Mouse (Mus musculus) CH12.LX (cell line): Measurements from ENCODE around the gene Pfdn6. TPM values are rescaled to one million over a fixed set of nuclear protein-coding genes. Genes with fewer than 3 reads are reported as not detected.

Experiments
- DNase-seq: peaks from one replicate; pipeline ENCODE4 v3.0.0-alpha.2; 2013; ENCODE audit errors: extremely low read depth
- H3K27ac ChIP-seq: 2 replicates; pipeline ENCODE4 v1.5.1; 2012; ENCODE audit warnings: low read depth, mild to moderate bottlenecking, control low read depth, moderate library complexity; ENCODE audit not compliant: insufficient read depth
- H3K27me3 ChIP-seq: replicated peaks from 2 replicates; pipeline ENCODE3; 2012; ENCODE audit warnings: inconsistent platforms
- H3K36me3 ChIP-seq, 2 experiments: replicated peaks in 1 of 2; 2 replicates each; pipeline versions ENCODE3 to v1.6.1; 2012; ENCODE audit warnings: inconsistent platforms in 1 of 2, low read length in 1 of 2, mild to moderate bottlenecking in 1 of 2, mixed read lengths in 1 of 2, moderate library complexity in 1 of 2; ENCODE audit not compliant: control insufficient read depth in 1 of 2, insufficient read depth in 1 of 2
- H3K4me1 ChIP-seq, 2 experiments: 2 replicates each; pipeline ENCODE4 v1.6.1; 2012; ENCODE audit warnings: inconsistent platforms in 1 of 2, moderate library complexity in 1 of 2; ENCODE audit not compliant: insufficient read depth in 2 of 2, control insufficient read depth in 1 of 2
- H3K4me2 ChIP-seq: 2 replicates; pipeline ENCODE4 v1.6.1; 2012; ENCODE audit warnings: low read depth, mild to moderate bottlenecking, control low read depth; ENCODE audit not compliant: poor library complexity, insufficient read depth, severe bottlenecking
- H3K4me3 ChIP-seq, 3 experiments: fragments of 150-350 bp in 1 of 3; sonication (generic) in 1 of 3; replicated peaks in 1 of 3; 2 replicates each; pipeline versions ENCODE3 to v1.5.1; 2011 to 2012; ENCODE audit warnings: low read depth in 2 of 3, low read length in 2 of 3, mild to moderate bottlenecking in 2 of 3, moderate library complexity in 2 of 3, control low read depth in 1 of 3, improper control_type of control experiment in 1 of 3, inconsistent platforms in 1 of 3, mixed read lengths in 1 of 3; ENCODE audit not compliant: poor library complexity in 1 of 3
- H3K79me2 ChIP-seq: replicated peaks from 2 replicates; pipeline ENCODE4 v1.6.1; 2012; ENCODE audit warnings: mild to moderate bottlenecking, moderate library complexity; ENCODE audit not compliant: control insufficient read depth, poor library complexity, insufficient read depth, severe bottlenecking; ENCODE audit errors: extremely low read depth
- H3K9ac ChIP-seq: 2 replicates; pipeline ENCODE4 v1.6.1; 2012; ENCODE audit warnings: low read depth, mild to moderate bottlenecking, control low read depth, moderate library complexity; ENCODE audit not compliant: insufficient read depth
- H3K9me3 ChIP-seq: replicated peaks from 2 replicates; pipeline ENCODE3; 2012; ENCODE audit warnings: low read length, inconsistent platforms, mixed read lengths
- BHLHE40 ChIP-seq: IDR thresholded peaks from 2 replicates; pipeline ENCODE4 v1.6.1; 2011; ENCODE audit warnings: mild to moderate bottlenecking, low read depth, low read length, improper control_type of control experiment
- CTCF ChIP-seq, 2 experiments: IDR thresholded peaks in 1 of 2; conservative IDR thresholded peaks in 1 of 2; 2 replicates each; pipeline ENCODE4 v1.5.1; 2011 to 2012; ENCODE audit warnings: low read depth in 2 of 2, low read length in 2 of 2, improper control_type of control experiment in 1 of 2, inconsistent platforms in 1 of 2, mild to moderate bottlenecking in 1 of 2, moderate library complexity in 1 of 2
- ELF1 ChIP-seq: IDR thresholded peaks from 2 replicates; pipeline ENCODE4 v1.6.1; 2014; ENCODE audit warnings: low read depth, mild to moderate bottlenecking, inconsistent platforms, low read length, improper control_type of control experiment
- ETS1 ChIP-seq: conservative IDR thresholded peaks from 2 replicates; pipeline ENCODE4 v1.6.1; 2012; ENCODE audit warnings: low read depth, mild to moderate bottlenecking, inconsistent platforms, low read length, improper control_type of control experiment, moderate library complexity
- IRF4 ChIP-seq: IDR thresholded peaks from 2 replicates; pipeline ENCODE4 v1.6.1; 2014; ENCODE audit warnings: low read depth, mild to moderate bottlenecking, inconsistent platforms, low read length, improper control_type of control experiment
- JUND ChIP-seq: conservative IDR thresholded peaks from 2 replicates; pipeline ENCODE4 v1.6.1; 2011; ENCODE audit warnings: low read depth, low read length, improper control_type of control experiment
- MAFK ChIP-seq: IDR thresholded peaks from 2 replicates; pipeline ENCODE4 v1.6.1; 2011; ENCODE audit warnings: low read length, improper control_type of control experiment; ENCODE audit not compliant: insufficient replicate concordance
- MEF2A ChIP-seq: IDR thresholded peaks from 2 replicates; pipeline ENCODE4 v1.6.1; 2014; ENCODE audit warnings: low read depth, mild to moderate bottlenecking, inconsistent platforms, low read length, improper control_type of control experiment, borderline replicate concordance
- MYC ChIP-seq: IDR thresholded peaks from 2 replicates; pipeline ENCODE4 v1.6.1; 2011; ENCODE audit warnings: low read depth, mild to moderate bottlenecking, improper control_type of control experiment, low read length
- NELFE ChIP-seq: IDR thresholded peaks from 2 replicates; pipeline ENCODE4 v1.6.1; 2011; ENCODE audit warnings: low read depth, low read length, improper control_type of control experiment
- POLR2AphosphoS2 ChIP-seq: IDR thresholded peaks from 2 replicates; pipeline ENCODE4 v1.6.1; 2011; ENCODE audit warnings: low read depth, low read length, improper control_type of control experiment
- RCOR1 ChIP-seq: conservative IDR thresholded peaks from 2 replicates; pipeline ENCODE4 v1.6.1; 2012; ENCODE audit warnings: low read depth, mild to moderate bottlenecking, inconsistent platforms, low read length, improper control_type of control experiment
- SIN3A ChIP-seq: IDR thresholded peaks from 2 replicates; pipeline ENCODE4 v1.6.1; 2012; ENCODE audit warnings: low read length, improper control_type of control experiment, inconsistent platforms
- SMC3 ChIP-seq: IDR thresholded peaks from 2 replicates; pipeline ENCODE4 v1.6.1; 2011; ENCODE audit warnings: low read depth, low read length, improper control_type of control experiment
- TCF12 ChIP-seq: IDR thresholded peaks from 2 replicates; pipeline ENCODE4 v1.6.1; 2014; ENCODE audit warnings: low read depth, mild to moderate bottlenecking, inconsistent platforms, low read length, improper control_type of control experiment
- USF1 ChIP-seq: IDR thresholded peaks from 2 replicates; pipeline ENCODE4 v1.6.1; 2014; ENCODE audit warnings: low read depth, mild to moderate bottlenecking, inconsistent platforms, low read length, improper control_type of control experiment
- USF2 ChIP-seq: conservative IDR thresholded peaks from 2 replicates; pipeline ENCODE4 v1.6.1; 2011; ENCODE audit warnings: low read depth, low read length, improper control_type of control experiment
- ZC3H11A ChIP-seq: IDR thresholded peaks from 2 replicates; pipeline ENCODE4 v1.6.1; 2012; ENCODE audit warnings: low read depth, mild to moderate bottlenecking, inconsistent platforms, low read length, improper control_type of control experiment
- ZKSCAN1 ChIP-seq: IDR thresholded peaks from 2 replicates; pipeline ENCODE4 v1.6.1; 2012; ENCODE audit warnings: low read depth, inconsistent platforms, low read length, improper control_type of control experiment, borderline replicate concordance
- ZMIZ1 ChIP-seq: IDR thresholded peaks from 2 replicates; pipeline ENCODE4 v1.6.1; 2012; ENCODE audit warnings: low read depth, mild to moderate bottlenecking, inconsistent platforms, low read length, improper control_type of control experiment
- ZNF384 ChIP-seq: IDR thresholded peaks from 2 replicates; pipeline ENCODE4 v1.6.1; 2012; ENCODE audit warnings: low read depth, low read length, improper control_type of control experiment, inconsistent platforms
- dilution Hi-C: fragments of 300-500 bp; cut with MboI; formaldehyde crosslinking; loops from 2 replicates; pipeline ENCODE4 v1.14.3; 2020; ENCODE audit warnings: low sequenced_read_pairs; ENCODE audit not compliant: extremely low pct_unique_long_range_greater_than_20kb, extremely low pct_ligation_motif_present
- in situ Hi-C: fragments of 300-500 bp; cut with MboI; formaldehyde crosslinking; loops from 3 replicates; pipeline ENCODE4 v1.14.3; 2019; ENCODE audit warnings: low sequenced_read_pairs, low pct_ligation_motif_present, low pct_unique_long_range_greater_than_20kb, mixed read lengths
- polyA plus RNA-seq: library from polyadenylated mRNA; unstranded; fragments of >175 nt; gene quantifications from 2 replicates; pipeline ENCODE4 v1.2.1, GENCODE M21; 2012; ENCODE audit warnings: low read depth; ENCODE audit not compliant: insufficient read length
- total RNA-seq, 2 experiments: library from RNA; depleted of rRNA; stranded (reverse); fragments of 300-350 nt in 1 of 2; fragments of >200 nt in 1 of 2; gene quantifications; 2 replicates each; pipeline ENCODE4 v1.2.3; 2012 to 2014

Gene Pfdn6
- total and polyA plus RNA-seq, 3 experiments, result 92.3 to 140 (median 109) TPM

- Histone ChIP-seq H3K27me3 (no peaks in the 10 kb centered on the region), H3K36me3 (peaks cover 46 to 66% of the 10 kb centered on the region in 2 experiments), H3K9me3 (no peaks in the 10 kb centered on the region), H3K9ac (peak overlapping the region; percentile 93), H3K79me2 (peaks cover 31% of the 10 kb centered on the region), H3K4me2 (peak overlapping the region; percentile 69), H3K4me1 (peaks cover 7 to 24% of the 10 kb centered on the region in 2 experiments), H3K4me3 (peak overlapping the region; percentile 94 to 99 (median 96)), H3K27ac (no peak overlapping the region)
- dilution Hi-C loops, result no loop called here
- in situ Hi-C loops, result no loop called here
- no peak for DNase-seq
- TF ChIP-seq ELF1 (no peak), NELFE (no peak), TCF12 (no peak), ZNF384 (no peak), SIN3A (no peak), SMC3 (no peak), RCOR1 (no peak), ZKSCAN1 (no peak), MYC (no peak), MAFK (no peak), BHLHE40 (no peak), USF1 (no peak)
These were observed 1.2 kb upstream of the Pfdn6 start for GRCm38 (mm10) chr17:33941381-33941780.

GRCm38 (mm10) chr17:33940981-33941380, 838 bp upstream of the Pfdn6 start:
- peak overlapping the region; percentile 69 for H3K4me2 ChIP-seq
- peaks cover 42 to 64% of the 10 kb centered on the region in 2 experiments for H3K36me3 ChIP-seq

More at GRCm38 (mm10) chr17:33940981-33941380, 838 bp upstream of the Pfdn6 start:
- in situ Hi-C loops (no loop called here), dilution Hi-C loops (no loop called here)
- Histone ChIP-seq H3K79me2 (peaks cover 31% of the 10 kb centered on the region), H3K27me3 (no peaks in the 10 kb centered on the region), H3K27ac (no peak overlapping the region), H3K4me3 (peak overlapping the region; percentile 94 to 99 (median 96)), H3K9me3 (no peaks in the 10 kb centered on the region), H3K4me1 (peaks cover 7 to 24% of the 10 kb centered on the region in 2 experiments), H3K9ac (peak overlapping the region; percentile 93)
- no peak for DNase-seq
- TF ChIP-seq MEF2A, result no peak
- TF ChIP-seq RCOR1, result no peak
- no peak for TF ChIP-seq ZNF384
- TF ChIP-seq ZMIZ1, result no peak
- TF ChIP-seq USF2, result no peak
- no peak for TF ChIP-seq CTCF (conservative IDR thresholded peaks at IDR 0.05 in 1 of 2, IDR thresholded peaks at IDR 0.05 in 1 of 2; ENCODE audit: low read depth in 2 of 2, low read length in 2 of 2)
- no peak for TF ChIP-seq ZC3H11A
- TF ChIP-seq NELFE, result no peak; the same call in 1 of the 2 replicates
- TF ChIP-seq SMC3, result no peak
- TF ChIP-seq JUND, result no peak
- TF ChIP-seq IRF4, result no peak
- no peak for TF ChIP-seq POLR2AphosphoS2
- no peak for TF ChIP-seq ETS1
